Mouse (Mus musculus): ENCODE measurements around the gene Spen. TPM values are rescaled to one million over a fixed set of nuclear protein-coding genes. Genes with fewer than 3 reads are reported as not detected.

The Spen gene
- total and polyA plus RNA-seq, 2 experiments from 2014 or later, result 2.3 to 4.9 TPM

DNA sequence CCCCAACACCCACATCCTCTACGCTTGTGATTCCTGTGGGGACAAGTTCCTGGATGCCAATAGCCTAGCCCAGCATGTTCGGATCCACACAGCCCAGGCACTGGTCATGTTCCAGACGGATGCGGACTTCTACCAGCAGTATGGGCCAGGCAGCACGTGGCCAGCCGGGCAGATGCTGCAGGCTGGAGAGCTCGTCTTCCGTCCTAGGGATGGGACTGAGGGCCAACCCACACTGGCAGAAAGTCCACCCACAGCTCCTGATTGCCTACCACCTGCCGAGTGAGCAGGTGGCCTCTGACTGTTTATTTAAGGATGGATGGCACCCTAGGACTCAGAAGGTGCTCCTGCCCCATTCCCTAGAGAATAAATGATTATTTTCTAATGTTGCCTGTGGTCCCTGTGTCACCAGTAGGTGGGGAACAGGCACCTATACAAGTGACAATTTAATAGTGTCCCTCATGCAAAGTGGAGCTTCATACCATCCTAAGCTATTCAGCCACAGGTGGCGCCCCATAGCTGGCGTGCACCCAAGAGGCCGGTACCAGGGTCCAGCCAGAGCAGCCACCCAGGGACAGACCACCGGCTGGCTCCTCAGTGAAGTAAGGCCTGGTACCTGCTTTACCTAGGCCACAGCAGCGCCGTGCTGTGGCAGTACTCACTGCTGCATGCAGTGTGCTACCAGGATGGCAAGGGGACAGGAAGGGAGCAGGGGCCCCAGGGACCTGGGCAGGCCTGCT lies 71.4 kb downstream of the Spen start:
- no peak overlapping the region for H3K4me3 ChIP-seq (ENCODE audit: low read depth, low read length)
- no peaks in the 10 kb centered on the region for H3K27me3 ChIP-seq (ENCODE audit: control insufficient read depth, insufficient read depth, low read length)
- no peak overlapping the region for H3K4me2 ChIP-seq (ENCODE audit: low read depth, low read length)
- H3K36me3 ChIP-seq (replicated peaks; ENCODE audit: control insufficient read depth, insufficient read depth, low read length), result peaks cover 98% of the 10 kb centered on the region
- 77% methylated on average over 15 of the region's 15 CpGs for WGBS
- TF ChIP-seq CTCF (IDR thresholded peaks at IDR 0.05; ENCODE audit: low read depth), result peak; percentile 18; the same call in 1 of the 2 replicates
- no peak for TF ChIP-seq EP300 (IDR thresholded peaks at IDR 0.05; ENCODE audit: low read depth)
- no peaks in the 10 kb centered on the region for H3K4me1 ChIP-seq (ENCODE audit: control insufficient read depth, insufficient read depth)
- no peaks in the 10 kb centered on the region; the same call in 1 of the 2 replicates for H3K9me3 ChIP-seq (replicated peaks; ENCODE audit: control insufficient read depth, low read length)
- ATAC-seq (ENCODE audit: insufficient read depth, low read depth), result no peak
- H3K27ac ChIP-seq (ENCODE audit: low read depth), result no peak overlapping the region
- no peak for DNase-seq (ENCODE audit: low spot score)
- no peak overlapping the region for H3K9ac ChIP-seq (replicated peaks; ENCODE audit: low read depth, low read length)

DNA sequence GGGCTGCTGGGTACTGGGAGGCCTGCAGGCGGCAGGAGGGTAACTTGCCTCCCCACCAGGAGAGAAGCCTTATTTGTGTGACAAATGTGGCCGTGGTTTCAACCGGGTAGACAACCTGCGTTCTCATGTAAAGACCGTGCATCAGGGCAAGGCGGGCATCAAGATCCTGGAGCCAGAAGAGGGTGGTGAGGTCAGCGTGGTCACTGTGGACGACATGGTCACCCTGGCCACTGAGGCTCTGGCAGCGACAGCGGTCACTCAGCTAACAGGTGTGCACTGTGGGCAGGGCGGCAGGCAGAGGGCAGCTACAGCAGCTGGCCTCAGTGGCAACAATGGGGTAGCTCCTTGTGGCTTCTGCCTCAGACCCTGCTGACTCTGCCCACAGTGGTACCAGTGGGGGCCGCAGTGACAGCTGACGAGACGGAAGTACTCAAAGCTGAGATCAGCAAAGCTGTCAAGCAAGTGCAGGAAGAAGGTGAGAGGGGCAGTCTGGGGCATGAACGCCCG lies 72.1 kb downstream of the Spen start:
- Histone ChIP-seq H3K4me2 (ENCODE audit: low read depth, low read length) (no peak overlapping the region), H3K36me3 (replicated peaks; ENCODE audit: control insufficient read depth, insufficient read depth, low read length) (peaks cover 96% of the 10 kb centered on the region), H3K27me3 (ENCODE audit: control insufficient read depth, insufficient read depth, low read length) (no peaks in the 10 kb centered on the region), H3K27ac (ENCODE audit: low read depth) (no peak overlapping the region), H3K4me3 (ENCODE audit: low read depth, low read length) (no peak overlapping the region), H3K9ac (replicated peaks; ENCODE audit: low read depth, low read length) (no peak overlapping the region), H3K9me3 (replicated peaks; ENCODE audit: control insufficient read depth, low read length) (no peaks in the 10 kb centered on the region; the same call in 1 of the 2 replicates), H3K4me1 (ENCODE audit: control insufficient read depth, insufficient read depth) (no peaks in the 10 kb centered on the region)
- no peak for DNase-seq (ENCODE audit: low spot score)
- no peak for TF ChIP-seq CTCF (IDR thresholded peaks at IDR 0.05; ENCODE audit: low read depth)
- no peak for TF ChIP-seq EP300 (IDR thresholded peaks at IDR 0.05; ENCODE audit: low read depth)
- no peak for ATAC-seq (ENCODE audit: insufficient read depth, low read depth)
- 87% methylated on average over 16 of the region's 16 CpGs for WGBS

- WGBS, result 90% methylated on average over 34 of the region's 34 CpGs
- no peak overlapping the region for H3K4me3 ChIP-seq (ENCODE audit: low read depth, low read length)
- H3K4me1 ChIP-seq (ENCODE audit: control insufficient read depth, insufficient read depth), result no peaks in the 10 kb centered on the region
- DNase-seq (ENCODE audit: low spot score) (no peak), ATAC-seq (ENCODE audit: insufficient read depth, low read depth) (no peak)
- H3K4me2 ChIP-seq (ENCODE audit: low read depth, low read length), result no peak overlapping the region
- TF ChIP-seq EP300 (IDR thresholded peaks at IDR 0.05; ENCODE audit: low read depth), result no peak
- no peak for TF ChIP-seq CTCF (IDR thresholded peaks at IDR 0.05; ENCODE audit: low read depth)
- no peak overlapping the region for H3K9ac ChIP-seq (replicated peaks; ENCODE audit: low read depth, low read length)
- H3K9me3 ChIP-seq (replicated peaks; ENCODE audit: control insufficient read depth, low read length), result no peaks in the 10 kb centered on the region
- H3K36me3 ChIP-seq (replicated peaks; ENCODE audit: control insufficient read depth, insufficient read depth, low read length), result peaks cover 90% of the 10 kb centered on the region
- no peaks in the 10 kb centered on the region for H3K27me3 ChIP-seq (ENCODE audit: control insufficient read depth, insufficient read depth, low read length)
- H3K27ac ChIP-seq (ENCODE audit: low read depth), result no peak overlapping the region
Measured at GRCm38 (mm10) chr4:141465512-141466288, 72.7 kb downstream of the Spen start.

GRCm38 (mm10) chr4:141464722-141465121 lies 73.7 kb downstream of the Spen start:
- TF ChIP-seq EP300 (IDR thresholded peaks at IDR 0.05; ENCODE audit: low read depth) (no peak), CTCF (IDR thresholded peaks at IDR 0.05; ENCODE audit: low read depth) (no peak)
- no peak overlapping the region for H3K4me2 ChIP-seq (ENCODE audit: low read depth, low read length)
- no peaks in the 10 kb centered on the region for H3K9me3 ChIP-seq (replicated peaks; ENCODE audit: control insufficient read depth, low read length)
- no peak overlapping the region for H3K9ac ChIP-seq (replicated peaks; ENCODE audit: low read depth, low read length)
- no peaks in the 10 kb centered on the region for H3K27me3 ChIP-seq (ENCODE audit: control insufficient read depth, insufficient read depth, low read length)
- ATAC-seq (ENCODE audit: insufficient read depth, low read depth) (no peak), DNase-seq (ENCODE audit: low spot score) (no peak)
- peaks cover 80% of the 10 kb centered on the region for H3K36me3 ChIP-seq (replicated peaks; ENCODE audit: control insufficient read depth, insufficient read depth, low read length)
- no peak overlapping the region for H3K27ac ChIP-seq (ENCODE audit: low read depth)
- WGBS, result 77% methylated on average over 16 of the region's 16 CpGs
- H3K4me1 ChIP-seq (ENCODE audit: control insufficient read depth, insufficient read depth), result no peaks in the 10 kb centered on the region
- H3K4me3 ChIP-seq (ENCODE audit: low read depth, low read length), result no peak overlapping the region

DNA sequence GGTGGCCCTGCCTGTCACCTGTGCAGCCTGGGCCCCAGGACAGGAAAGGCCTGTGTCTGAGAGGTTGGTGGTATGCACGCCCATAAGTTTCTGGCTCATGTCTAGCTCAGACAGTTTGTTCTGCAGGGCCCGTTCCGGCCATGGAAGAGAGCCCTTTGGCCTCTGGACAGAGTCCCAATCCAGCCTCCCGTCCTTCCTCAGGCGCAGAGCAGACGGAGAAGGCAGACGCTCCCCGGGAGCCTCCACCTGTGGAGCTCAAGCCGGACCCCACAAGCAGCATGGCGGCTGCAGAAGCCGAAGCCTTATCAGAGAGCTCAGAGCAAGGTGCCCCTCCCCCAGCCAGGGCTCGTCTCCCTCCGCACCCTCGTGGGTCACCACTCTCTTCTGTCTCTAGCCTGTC lies 74.9 kb downstream of the Spen start:
- Histone ChIP-seq H3K4me2 (ENCODE audit: low read depth, low read length) (no peak overlapping the region), H3K27me3 (ENCODE audit: control insufficient read depth, insufficient read depth, low read length) (no peaks in the 10 kb centered on the region), H3K9ac (replicated peaks; ENCODE audit: low read depth, low read length) (no peak overlapping the region), H3K4me3 (ENCODE audit: low read depth, low read length) (no peak overlapping the region), H3K9me3 (replicated peaks; ENCODE audit: control insufficient read depth, low read length) (no peaks in the 10 kb centered on the region), H3K4me1 (ENCODE audit: control insufficient read depth, insufficient read depth) (peaks cover 3% of the 10 kb centered on the region; the same call in 1 of the 2 replicates), H3K36me3 (replicated peaks; ENCODE audit: control insufficient read depth, insufficient read depth, low read length) (peaks cover 68% of the 10 kb centered on the region), H3K27ac (ENCODE audit: low read depth) (no peak overlapping the region)
- WGBS, result 60% methylated on average over 14 of the region's 14 CpGs
- ATAC-seq (ENCODE audit: insufficient read depth, low read depth) (no peak), DNase-seq (ENCODE audit: low spot score) (no peak)
- TF ChIP-seq EP300 (IDR thresholded peaks at IDR 0.05; ENCODE audit: low read depth), result no peak
- no peak for TF ChIP-seq CTCF (IDR thresholded peaks at IDR 0.05; ENCODE audit: low read depth)
